Mouse (Mus musculus) hematopoietic stem cell, adult 5-6 weeks (primary cell): ENCODE data around the gene Dph5. TPM values are rescaled to one million over a fixed set of nuclear protein-coding genes. Genes with fewer than 3 reads are reported as not detected.
A peak's percentile ranks its signal among the peaks of the same experiment; 100 is the strongest.
"Not testable (repeated sequence)": the region's sequence is repeated elsewhere in the genome, so short reads cannot be mapped to it uniquely, and the experiment has no call there.

Experiments used
- ATAC-seq, 2 experiments: fragments of 125-278 bp in 1 of 2; replicated peaks in 1 of 2; 2 replicates each; pipeline ENCODE4 v1.8.0; 2016 to 2017; ENCODE audit warnings: inconsistent platforms in 2 of 2, mild to moderate bottlenecking in 2 of 2, moderate number of reproducible peaks in 2 of 2, low read depth in 1 of 2, moderate TSS enrichment in 1 of 2; ENCODE audit not compliant: low FRiP score in 2 of 2, poor library complexity in 2 of 2, severe bottlenecking in 2 of 2, insufficient read depth in 1 of 2, low TSS enrichment in 1 of 2
- total RNA-seq: library from RNA; stranded (forward); fragments of 172-1452, 232-1000 nt; gene quantifications from 2 replicates; pipeline ENCODE4 v1.2.3, GENCODE M21; 2017

The Dph5 gene
- total RNA-seq, 1 experiment from 2014 or later = 127 TPM

GRCm38 (mm10) chr3:115877133-115877532 lies 10.5 kb upstream of the Dph5 start:
- ATAC-seq = no peak

DNA sequence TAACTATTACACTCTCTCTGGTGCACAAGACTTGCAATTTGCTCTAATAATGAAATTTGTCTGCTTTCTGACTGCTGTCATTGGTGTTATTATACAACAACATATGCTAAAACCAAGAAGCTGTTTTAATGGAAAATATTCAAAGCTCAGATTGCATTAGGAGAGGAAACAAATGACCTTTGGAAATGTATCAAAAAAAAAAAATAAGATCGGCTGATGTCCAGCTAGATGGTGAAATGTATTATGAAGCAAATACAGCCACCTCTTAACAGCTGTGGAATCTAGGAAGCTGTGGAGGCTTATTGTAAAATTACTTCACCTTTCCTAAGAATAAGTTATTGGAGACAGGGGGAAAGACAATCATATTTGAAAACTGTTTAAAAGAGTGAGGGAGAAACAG lies 3.6 kb upstream of the Dph5 start:
- ATAC-seq = no peak

DNA sequence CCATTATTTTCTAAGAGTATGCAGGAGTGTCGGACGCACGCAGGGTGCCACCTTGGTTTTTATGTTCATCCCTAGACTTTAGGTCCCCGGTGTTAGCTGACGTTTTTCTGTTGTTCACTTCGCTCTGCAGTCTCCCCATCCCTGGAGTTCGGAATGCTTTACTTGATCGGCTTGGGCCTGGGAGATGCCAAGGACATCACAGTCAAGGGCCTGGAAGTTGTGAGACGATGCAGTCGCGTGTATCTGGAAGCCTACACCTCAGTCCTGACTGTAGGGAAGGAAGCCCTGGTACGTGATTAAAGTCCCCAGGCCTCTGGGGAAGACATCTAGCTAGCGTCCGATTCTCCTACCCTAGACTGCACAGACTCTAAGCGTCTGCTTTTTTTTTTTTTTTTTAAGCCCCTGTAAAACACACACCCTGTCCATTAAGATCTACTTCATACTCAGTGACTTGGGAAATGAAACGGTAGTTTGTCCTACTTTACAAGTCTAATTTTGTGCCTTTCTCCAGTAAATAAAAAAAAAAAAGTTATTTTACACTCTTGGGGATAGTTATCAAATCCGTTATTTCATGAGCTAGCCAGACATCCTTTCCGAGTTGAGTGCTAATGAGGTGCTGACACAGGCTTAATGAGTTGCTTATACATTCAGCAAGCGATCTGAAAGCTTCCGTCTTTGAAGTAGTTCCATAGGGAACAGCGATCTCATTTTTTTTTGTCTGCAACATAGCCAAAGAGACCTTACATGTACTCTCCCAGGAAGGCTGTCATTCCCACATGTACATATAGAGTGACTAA lies 871 bp downstream of the Dph5 start:
- peak; percentile 13 to 40; a peak in 3 of 4 replicates for ATAC-seq

DNA sequence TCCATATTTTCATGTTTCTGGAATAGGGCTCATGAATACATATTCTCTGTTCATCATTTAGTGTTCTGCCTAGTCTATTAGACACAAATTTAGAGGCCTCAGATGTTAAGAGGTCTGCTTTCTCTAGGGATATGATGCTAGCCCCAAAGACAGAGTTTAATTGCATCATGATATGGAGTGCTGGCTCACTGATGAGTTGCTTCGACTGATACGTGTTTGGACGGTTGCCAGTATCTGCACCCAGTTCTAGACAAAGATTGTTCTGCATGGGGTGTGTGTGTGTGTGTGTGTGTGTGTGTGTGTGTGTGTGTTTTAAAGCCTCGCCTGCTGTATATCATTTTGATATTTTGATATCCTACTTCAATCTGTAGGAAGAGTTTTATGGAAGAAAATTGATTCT lies 4.7 kb downstream of the Dph5 start:
- ATAC-seq = no peak

DNA sequence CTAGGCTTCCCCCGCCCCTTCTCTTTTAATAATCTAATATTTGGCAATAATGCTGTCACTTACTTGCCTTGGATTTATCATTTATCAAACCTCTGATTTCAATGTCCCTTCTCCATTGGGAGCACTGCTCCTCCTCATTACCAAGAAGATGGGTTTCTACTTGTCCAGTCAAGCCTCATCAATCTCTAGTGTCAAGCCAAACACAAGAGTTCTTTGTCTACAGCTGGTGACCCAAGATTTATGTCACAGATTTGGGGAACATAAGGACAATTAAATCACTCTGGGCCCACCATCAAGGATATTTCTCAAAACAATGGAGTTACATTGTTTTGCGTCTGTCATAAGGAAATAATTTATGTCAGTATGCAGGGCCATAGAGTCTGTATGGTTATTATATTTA lies 5.5 kb downstream of the Dph5 start:
- no peak for ATAC-seq

DNA sequence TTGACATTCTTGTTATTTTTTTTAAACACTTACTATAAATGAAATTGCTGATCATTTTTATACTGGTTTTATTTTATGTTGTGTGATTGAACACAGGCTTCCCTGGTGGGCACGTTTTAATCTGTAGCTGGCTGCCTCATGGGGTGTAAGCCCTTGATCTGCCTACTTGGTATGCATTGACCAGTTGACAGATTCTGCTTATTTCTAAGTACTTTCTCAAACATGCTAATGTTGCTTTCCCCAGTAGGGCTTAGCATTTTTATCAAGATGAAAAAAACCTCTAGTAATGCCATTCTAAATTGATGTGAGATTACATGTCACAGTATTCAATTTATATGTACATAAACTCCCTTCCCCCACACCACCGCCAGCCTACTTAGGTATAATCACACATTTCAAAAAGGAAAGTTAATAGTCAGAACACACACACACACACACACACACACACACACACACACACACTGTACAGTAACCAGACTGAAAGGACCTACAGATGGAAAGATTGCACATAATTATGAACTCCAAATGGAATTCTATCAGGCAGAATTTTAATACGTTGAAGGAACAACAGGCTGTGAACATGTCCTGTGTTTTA lies 10.8 kb downstream of the Dph5 start:
- no peak for ATAC-seq

DNA sequence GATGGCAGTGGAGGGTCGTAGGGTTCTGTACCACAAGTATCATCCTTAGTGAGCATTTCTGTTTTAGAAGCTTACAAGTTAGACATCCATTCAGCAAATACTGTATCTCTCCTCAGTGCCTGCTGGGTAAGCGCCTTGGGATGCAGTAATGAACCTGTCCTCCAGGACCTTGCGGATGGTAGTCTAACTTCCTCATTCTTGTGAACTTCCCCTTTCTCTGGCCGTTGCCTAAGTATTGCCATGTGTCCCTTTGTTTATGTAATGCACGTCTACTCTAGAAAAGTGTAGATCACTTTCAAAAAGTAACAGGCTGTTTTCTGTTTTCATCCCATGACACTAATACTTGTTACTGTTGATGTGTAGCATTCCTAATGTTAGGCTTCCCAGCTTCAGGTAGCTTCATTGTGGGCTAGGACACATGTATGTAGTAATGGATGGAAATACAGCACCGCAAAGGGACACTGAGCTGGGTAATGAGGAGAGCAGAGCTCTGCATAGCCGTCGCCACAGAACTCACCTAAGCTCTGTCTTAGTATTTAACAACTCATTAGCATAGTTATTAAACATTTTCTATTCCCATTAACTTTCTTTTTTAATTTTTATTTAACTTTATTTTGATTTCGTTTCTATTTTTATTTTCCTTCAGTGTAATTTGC lies 14.8 kb downstream of the Dph5 start:
- peak; percentile 99 to 100 for ATAC-seq

DNA sequence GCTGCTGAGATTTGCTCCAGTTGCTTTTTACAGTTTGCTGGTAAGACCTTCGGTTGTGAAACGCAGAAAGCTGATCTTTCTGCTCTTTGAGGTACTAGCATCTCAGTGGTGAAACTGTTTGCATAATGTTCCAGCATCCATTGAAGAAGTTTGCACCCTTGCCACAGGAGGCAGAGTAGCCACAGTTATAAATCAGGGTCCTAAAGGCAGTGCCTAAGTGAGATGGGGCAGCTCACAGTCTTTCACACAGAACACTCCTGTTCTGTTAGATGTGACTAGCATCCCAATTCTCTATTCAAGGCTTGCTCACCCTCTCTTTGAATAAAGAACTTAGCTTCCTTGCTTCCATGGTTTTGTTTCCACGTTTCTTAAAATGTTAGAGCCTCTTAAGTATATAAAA lies 17.4 kb downstream of the Dph5 start:
- no peak for ATAC-seq

DNA sequence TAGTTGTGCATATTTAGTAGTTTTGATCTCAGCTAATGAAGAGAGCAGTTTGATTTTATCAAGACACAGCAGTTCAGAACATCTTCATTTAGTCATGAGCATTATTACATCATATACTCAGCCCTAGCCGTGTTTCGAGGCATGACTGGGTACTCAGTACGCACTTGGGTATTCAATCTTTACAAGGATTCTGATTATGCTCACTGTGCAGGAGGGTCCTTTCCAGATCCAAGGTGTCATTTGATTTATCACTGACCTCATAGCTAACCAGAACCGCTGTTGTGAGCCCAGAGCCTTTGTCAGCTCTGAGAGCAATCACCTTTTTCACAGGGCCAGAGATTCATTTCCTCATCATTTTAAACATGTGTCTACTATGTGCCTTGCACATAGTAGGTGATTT lies 17.9 kb downstream of the Dph5 start:
- no peak for ATAC-seq

GRCm38 (mm10) chr3:115907406-115907805 lies 19.8 kb downstream of the Dph5 start:
- not testable (repeated sequence) for ATAC-seq

- ATAC-seq = no peak
Observed at GRCm38 (mm10) chr3:115924401-115925190, 37.0 kb downstream of the Dph5 start.

- ATAC-seq = no peak
Observed at GRCm38 (mm10) chr3:115926531-115926930, 38.9 kb downstream of the Dph5 start.

DNA sequence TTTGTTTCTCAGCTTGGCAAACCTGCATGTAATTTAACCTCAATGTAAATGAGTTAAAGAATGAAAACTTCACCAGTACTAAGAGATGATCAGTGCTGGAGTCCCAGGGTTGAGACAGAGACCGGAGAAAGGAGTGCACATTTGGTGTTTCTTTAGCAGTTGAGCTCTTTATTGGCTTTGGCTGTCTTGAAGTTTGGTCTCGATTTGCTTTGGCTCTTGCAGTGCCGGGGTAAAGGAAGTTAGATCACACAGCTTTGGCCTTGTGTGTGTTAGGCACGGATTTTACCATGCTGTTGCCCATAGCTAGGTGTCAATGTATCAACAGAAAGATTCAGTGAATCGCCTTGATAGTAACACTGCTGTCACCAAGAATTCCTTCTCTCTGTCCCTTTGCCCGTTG lies 44.1 kb downstream of the Dph5 start:
- ATAC-seq = no peak

- no peak for ATAC-seq
Observed at GRCm38 (mm10) chr3:115933293-115934186, 45.9 kb downstream of the Dph5 start.

DNA sequence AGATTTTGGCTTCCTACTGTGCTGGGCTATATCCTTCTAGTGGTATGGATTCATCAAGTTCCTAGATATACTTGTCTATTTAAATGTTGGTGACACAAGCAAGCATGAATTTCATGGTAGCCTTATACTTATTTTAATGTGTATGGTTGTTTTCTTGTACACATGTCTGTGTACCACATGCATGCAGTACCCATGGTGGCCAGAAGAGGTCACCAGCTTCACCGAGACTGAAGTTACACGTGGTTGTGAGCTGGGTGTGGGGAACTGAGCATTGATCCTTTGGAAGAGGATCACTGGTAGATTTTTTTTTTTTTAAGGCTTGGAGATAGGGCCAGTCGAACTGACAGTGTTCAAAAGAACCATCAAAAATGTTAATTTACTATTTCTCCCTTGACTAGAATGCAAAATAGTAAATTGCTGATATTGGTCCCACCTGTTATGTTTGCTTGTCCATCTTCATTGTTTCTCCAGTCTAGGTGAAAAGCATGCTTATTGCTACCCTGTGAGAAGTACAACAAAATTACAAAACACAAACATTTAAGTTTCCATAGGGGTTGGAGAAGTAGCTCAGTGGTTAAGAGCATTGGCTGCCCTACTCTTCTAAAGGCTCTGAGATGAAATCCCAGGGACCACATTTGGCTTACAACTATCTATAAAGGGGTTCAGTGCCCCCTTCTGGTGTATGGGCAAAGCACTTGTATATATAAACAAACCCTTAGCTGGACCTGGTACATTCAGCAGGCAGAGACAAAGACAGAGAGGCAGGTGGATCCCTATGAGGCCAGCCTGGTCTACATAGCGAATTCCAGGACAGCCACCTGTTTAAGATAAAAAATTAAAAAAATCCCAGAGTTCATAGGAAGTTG lies 49.3 kb downstream of the Dph5 start:
- peak; percentile 53 to 72; a peak in 3 of 4 replicates for ATAC-seq

GRCm38 (mm10) chr3:115937807-115938206 lies 50.2 kb downstream of the Dph5 start:
- no peak for ATAC-seq
